Mouse (Mus musculus) embryo, embryonic 11 days (tissue): ENCODE data around the gene Meis2.

Experiments used
- DNase-seq: peaks from one replicate; pipeline ENCODE4 v3.0.0-alpha.2; 2015

The Meis2 gene

DNA sequence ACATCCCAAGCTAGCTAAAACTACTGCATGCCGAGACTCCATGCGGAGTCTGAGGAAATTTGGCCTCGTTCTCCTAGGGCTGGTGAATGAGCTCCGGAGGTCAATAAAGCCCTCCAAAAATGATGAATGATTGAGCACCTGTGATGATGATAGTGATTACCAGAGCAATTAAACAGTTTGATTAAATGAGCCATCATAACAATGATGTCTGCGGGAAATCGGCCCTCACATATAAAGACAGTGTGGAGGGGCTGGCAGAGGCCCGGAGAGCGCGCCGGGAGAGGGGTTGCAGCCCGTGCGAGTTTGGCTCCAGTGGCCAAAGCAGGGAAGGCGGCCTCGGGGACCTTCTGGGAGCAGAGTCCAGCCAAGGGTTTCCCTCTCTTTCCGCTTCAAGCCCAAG, 2.1 kb upstream of the Meis2 start:
- peak; percentile 73 for DNase-seq

DNA sequence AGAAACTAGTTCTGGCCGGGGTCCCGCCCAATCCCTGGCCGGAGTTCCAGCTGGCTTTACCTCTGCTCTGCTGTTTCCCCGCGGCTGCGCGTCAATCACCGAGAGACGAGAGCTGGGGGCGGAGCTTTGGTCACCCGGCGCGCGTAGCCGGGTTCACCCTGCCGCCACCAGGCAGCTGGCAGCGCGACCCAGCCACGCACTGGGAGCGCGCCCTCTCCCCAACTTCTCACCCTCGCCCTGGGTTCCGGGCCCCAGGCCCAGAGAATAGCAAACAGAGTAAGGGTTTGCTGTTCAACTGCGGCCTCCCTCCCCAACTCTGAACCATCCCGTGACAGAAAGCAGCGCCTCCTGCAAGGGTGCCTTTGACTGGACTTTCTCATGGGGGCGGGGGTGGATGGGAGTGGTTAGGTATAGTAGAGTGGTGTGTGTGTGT, 1.4 kb upstream of the Meis2 start:
- peak; percentile 95 for DNase-seq

DNA sequence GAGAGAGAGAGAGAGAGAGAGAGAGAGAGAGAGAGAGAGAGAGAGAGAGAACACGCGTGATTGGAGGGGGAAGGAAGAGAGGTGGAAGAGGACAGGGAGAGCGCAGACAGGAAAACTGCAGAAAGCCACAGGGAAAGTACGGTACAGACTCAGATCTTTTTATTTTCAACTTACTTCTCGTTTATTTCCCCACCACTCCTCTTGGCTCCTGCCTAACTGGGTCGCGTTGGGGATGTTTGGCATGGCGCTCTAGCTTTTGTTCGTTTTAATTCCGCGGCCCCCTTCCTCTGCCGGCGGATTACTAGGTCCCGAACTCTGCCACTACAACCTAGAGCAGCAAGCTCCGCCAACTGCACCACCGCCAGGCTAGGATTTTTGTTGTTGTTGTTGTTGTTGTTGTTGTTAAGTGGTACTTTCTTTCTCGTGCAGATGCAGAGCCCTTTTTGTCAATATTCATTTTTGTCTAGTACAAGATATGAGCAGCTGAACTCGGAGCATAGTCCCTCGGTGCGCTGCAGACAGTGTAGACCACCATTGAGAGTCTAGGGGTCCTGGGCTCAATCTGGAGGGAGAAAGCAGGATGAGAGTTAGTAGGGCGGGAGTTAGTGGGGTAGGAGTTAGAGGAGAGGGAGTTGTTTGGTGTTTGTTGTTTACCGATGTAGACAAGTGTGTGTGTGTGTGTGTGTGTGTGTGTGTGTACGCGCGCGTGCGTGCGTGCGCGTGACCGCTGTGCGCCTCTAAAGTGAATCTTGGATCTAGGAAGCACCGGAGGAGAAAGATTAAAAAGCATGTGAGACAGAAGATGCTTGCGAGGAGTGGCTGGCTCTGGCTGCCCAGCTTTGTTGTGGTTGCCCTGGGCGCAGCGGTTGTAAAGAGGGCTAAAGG, 660 bp upstream of the Meis2 start:
- DNase-seq = peak; percentile 70

DNA sequence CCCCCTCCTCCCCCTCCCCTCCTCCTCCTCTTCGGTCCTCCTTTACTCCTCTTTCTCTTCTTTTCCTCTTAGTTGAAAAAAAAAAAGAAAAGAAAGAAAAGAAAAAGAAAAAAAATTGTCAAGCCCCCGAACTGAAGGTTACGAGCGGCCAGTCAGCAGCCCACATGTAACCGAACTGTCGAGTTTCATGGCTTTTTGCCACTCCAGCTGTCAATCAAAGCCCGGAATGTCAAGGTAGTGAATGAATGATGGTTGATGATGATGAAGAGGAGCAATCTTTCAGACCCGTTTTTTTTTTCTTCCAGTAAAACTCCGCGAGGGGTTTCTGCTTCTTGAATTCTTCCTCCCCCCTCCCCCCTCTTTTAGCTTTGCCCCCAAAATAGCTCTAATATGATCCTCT, 582 bp downstream of the Meis2 start:
- DNase-seq = peak; percentile 78

DNA sequence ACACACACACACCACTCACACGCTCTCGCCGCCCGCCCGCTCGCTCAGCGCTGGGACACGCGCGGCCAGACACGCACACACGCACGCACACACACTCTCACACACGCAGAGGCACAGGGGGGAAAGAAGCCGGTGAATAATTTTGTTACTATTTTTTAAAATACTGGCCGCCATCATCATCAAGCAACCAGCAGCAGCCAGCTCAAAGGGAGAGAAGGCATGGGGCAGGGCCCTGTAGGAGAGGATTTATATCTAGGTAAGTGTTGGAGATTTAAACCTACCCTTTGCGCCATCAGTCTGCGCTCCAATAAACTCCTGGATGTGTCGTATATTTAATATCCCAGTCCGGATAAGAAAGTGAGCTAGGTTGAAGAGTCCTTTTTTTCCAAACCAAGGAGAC, 1.1 kb downstream of the Meis2 start:
- DNase-seq = peak; percentile 55

DNA sequence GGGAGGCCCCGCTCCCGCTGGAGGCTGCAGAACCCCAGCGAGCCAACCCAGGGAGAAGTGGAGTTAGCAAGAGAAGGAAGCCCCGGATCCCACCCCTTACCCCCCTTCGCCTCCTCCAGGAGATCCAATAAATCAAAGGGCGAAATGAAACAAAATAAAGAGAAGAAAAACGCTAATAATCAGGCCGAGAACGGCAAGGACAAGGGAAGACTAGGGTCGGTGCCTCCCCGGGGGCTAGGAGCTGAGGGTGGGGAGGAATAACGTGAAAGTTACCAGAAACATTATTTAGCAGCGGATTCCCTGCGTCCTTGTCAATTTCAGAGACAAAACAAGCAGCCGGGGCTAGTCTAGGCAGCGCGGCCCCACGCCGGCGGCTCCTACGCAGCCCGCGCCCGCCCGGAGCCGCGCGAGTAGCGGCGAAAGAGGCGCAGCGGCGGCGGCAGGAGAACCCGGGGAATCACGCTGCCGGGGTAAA, 1.8 kb downstream of the Meis2 start:
- DNase-seq = peak; percentile 79

DNA sequence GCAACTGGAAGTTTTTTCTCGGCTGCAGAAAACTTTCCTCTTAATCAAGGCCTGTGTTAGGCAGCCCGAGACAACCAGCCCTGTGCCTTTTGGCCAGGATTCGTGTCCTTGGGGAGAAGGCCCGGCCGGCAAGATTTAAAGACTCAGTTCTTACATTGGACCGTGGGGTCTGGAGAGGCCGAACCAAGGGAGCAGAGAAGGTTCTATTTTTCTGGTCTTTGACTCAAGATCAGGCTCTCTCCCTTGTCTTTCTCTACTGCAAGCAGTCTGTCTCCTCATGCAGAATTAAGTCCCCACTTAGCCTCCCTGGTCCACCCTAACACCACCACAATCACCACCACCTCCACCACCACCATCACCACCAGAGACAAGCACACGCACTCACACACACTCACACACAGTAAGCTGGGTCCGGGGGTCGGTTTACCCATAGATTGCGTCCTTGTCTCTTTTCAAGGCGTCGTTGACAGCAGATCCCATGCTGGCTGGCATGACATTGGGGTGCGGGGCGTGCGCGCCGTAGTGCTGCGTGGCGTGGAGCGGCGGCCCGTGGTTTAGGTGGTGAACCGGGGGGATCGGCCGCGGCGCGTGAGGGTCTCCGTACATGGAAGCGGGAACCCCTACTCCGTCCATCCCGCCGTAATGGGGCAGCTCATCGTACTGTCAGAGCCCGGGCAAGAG, 2.7 kb downstream of the Meis2 start:
- peak; percentile 63 for DNase-seq

DNA sequence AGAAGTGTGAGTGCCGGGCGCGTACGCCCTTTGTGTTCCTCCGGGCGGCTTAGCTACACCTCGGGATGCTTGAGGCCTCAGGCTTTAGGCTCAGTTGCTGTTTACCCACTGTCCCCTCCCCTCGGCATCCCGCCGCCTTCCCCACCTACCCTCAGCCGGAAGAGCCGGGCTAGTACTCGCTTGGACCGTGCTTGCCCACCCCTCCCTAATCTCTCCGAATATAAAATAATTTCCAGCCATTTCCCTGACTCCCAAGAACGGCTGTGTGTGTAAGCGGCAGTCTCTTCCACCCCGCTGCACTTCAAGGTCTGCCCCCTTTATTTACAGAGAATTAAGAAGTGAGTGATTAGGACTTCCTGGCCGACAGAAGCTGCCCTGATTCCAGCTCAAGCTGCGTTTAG, 3.4 kb downstream of the Meis2 start:
- peak; percentile 70 for DNase-seq

DNA sequence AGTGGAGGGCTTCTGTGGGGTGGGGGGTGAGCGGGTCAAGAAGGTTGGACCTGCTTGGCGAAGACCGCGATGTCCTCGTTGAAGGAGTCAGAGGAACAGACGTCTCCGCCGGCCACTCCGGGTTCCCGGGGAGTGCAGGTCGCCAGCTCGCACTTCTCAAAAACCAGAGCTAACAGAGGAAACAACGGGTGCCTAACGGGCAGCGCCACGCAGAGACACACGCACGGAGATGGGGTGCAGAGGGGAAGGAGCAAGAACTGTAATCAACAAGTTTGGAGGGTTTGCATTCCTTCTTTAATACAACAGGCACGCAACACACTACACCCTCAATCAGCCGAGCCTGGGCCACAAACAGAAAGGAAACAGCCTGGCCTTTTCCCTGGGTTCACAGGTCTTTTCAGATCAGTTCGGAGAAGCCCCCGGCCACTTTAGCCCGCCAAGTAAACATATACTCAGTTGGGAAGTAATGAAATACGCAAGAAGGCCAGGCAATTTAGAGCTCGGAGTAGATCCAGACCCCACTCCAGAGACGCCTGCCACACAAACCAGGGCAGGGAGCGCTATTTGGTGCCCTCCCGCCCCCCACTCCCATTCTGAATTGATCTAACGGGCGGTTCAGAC, 4.1 kb downstream of the Meis2 start:
- DNase-seq = peak; percentile 69

DNA sequence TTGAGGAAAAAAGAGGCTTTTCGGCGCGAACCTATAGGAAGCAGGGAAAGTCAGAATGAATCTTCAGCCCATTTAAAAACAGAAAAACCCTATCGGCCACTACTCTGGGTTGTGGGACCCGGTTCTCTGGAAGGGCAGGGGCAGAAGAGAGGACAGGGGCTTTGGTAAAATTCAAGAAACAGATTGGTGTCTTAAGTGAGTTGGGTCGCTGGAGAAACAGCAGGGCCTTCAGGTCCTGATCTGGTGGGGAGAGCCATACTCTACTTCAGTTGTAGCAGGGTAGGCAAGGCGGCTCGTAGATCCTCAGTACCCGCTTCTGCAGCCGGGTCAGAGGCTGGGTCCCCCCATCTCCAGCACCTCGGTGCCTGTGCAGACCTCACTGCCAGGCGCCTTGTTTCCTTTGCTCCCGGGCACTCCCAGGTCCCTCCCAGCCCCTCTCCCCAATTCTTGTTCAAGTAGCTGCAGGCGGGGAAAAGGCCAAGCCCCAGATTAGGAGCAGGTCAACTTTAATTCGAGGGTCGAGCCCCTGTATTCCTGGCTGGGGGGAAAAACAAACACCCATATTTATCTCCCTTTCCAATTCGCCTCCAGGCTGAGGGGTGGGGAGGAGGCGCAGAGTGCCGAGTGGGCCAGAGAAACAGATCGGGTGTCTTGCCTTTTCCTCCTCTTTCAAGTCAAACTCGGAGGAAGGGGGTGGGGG, 4.8 kb downstream of the Meis2 start:
- DNase-seq = peak; percentile 54

DNA sequence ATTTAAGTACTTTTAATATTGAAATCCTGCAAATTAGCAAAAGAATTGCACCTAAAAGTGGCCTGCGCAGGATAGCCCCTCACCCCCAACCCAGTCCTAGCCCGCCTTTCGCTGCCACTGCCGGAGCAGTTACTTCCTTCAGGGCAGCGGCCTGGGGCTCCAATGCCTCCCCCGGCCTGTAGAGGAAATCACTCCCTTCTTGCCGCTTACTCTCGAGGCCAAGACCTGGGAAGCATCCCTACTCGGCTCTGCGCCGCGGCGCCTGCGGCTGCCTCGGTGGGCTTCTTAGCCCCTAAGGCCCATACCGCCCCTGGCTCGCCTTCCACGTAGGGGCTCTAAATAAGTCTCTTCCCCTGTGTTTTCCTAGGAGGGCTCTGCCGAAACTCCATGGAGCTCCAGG, 5.4 kb downstream of the Meis2 start:
- DNase-seq = peak; percentile 77

DNA sequence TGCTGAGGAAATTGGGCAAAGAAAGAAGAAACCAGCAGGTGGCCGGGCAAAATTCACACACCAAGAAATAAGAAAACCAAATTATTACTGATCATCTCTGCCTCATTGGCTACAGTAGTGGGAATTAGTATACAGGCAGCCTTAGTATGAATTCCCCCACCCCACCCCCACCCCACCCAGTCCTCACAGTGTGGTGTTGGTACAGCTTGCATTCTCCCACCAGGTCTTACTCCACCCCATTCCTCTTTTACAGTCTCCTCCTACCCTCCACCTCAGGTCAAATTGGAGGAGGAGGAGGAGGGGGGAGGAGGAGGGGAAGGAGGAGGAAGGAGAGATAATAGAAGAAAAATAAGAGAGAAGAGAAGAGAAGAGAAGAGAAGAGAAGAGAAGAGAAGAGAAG, 6.0 kb downstream of the Meis2 start:
- DNase-seq = no peak

DNA sequence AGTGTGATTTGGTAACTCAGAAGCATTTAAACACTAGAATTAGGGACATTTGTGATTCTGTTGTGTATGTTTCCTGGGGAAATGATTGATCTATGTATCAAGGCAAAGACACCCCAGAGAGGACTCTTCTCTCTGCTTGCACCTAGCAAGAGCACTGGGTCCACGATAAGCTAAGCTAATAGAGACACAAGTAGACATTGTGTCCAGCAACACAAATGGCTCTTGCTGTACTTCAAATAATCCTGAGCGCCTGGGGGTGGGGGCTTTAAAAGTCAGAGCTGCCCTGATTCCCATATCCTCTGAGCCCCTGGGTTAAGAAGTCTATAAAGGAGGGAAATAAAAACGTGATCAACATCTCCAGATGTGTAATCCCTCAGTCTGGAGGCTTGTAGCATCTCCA, 6.6 kb downstream of the Meis2 start:
- DNase-seq = no peak

DNA sequence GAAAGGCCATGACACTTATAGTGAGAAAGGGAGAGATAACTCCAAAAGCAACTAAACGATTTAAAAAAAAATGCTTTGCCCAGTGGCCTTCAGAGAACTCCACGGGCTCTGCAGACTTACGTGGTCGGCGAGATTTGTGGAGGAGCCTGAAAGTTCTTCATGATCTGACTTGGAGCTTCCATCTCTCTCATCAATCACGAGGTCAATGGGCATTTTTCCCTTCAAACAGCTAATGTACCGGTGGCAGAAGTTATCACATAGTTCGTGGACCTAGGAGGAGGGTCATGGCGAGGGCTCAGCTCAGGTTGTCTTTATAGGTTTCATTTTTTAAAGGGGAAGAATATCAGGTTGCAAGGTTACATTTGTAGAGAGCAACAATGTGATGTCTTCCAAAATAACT, 7.1 kb downstream of the Meis2 start:
- no peak for DNase-seq

DNA sequence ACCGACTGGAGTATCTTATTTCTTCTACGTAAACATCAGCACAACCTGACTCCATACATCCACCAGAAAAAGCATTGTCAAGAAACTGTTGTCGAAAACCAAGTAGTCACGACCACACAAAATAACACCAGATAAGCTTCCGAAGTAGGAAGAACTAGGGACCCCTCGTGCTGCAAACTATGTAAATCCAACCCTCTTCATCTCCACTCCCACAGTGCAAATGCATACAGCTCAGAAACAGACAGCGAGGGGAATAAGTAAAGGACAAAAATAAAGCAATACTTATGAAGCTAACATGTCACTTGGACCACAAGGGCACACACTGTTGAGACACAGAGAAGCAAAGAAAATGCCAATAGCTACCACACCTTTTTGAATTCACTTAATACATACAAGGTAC, 8.8 kb downstream of the Meis2 start:
- DNase-seq = no peak

DNA sequence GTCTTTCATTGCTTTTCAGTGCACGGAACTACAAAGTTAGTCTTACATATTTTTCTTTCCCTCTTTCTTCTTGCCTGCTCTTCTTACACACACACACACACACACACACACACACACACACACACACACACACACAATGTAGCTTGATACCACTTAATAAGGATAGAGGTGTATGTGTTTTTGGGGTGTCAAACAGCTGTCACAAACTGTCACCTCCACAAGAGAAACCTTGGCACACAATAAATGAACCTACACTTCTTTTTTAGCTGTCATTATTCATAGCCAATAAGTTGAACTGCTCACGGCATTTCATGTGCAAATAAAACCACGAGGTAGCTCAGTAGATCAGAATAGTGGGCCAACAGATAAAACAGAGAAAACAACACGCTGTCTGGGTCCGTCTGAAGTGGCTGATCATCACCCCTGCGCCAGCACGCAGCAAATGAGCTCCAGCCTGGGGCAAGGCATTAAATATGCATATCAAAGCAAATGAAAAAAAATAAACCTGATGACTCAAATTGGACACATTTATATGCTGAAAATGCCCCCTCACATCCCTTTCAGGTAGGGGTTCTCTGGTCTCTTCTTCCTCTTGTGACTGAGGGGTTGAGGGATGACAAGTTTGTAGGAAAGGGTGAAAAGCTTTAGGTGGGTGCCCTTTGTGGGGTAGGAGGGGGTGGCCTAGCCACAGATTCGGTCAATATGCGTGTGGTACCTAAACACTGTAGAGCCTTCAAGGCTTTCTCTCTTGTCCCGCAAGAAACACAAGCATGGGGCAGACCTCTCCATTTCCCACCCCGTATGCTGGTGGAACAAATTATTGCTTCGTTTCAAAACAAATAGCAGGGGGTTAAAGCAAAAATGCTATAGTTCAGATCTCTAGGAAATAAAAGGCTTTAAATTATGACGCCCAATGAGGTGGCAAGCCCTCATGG, 9.7 kb downstream of the Meis2 start:
- no peak for DNase-seq

DNA sequence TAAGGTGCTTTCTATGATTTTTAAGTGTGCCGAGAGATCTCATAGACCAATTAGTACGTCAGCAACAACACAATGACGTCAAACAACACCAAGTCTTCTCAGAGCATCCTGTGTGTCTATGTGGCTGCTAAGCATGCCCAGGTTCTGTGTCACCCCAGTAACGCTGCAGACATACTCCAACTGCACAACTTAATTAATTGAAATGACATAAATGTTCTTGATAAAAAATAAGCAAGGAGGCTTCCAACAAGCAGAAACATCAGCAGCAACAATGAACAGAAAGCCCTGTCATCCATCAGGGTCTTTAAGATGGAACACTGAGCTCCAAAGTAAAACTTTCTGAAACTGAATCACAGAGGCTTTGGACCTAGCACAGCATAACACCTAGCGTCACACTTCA, 11.7 kb downstream of the Meis2 start:
- no peak for DNase-seq

DNA sequence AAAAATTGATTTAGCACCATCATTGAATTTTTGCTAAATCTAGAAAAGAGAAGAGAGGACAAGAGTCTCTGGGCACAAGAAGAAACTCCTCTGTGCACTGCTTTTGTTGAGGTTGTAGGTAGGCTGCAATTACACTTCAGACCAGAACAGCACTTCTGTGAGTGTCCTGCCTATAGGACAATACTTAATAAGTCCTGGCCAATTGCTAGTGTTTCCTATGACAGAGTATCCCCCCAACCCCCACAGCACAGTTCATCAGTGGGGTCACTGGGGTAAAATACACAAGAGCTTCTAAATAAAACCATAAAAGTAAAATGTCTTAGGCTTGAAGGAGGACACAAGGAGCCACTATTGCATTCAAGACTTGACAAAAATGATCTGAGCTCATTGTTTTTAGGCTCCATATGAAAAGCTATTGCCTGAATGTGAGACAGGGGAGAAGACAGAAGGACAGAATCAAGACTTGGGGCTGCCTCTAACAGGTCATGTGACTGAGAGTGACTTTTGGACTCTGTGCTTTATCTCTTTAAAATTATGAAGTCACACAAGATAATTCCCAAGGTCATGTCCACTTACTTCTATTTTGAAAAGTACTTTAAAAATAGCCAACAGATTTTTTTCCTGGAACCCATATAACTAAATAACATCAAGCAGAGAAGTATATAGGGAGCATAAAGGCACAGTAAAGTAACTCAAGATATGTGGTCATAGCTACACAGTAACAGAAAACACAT, 12.8 kb downstream of the Meis2 start:
- DNase-seq = no peak

DNA sequence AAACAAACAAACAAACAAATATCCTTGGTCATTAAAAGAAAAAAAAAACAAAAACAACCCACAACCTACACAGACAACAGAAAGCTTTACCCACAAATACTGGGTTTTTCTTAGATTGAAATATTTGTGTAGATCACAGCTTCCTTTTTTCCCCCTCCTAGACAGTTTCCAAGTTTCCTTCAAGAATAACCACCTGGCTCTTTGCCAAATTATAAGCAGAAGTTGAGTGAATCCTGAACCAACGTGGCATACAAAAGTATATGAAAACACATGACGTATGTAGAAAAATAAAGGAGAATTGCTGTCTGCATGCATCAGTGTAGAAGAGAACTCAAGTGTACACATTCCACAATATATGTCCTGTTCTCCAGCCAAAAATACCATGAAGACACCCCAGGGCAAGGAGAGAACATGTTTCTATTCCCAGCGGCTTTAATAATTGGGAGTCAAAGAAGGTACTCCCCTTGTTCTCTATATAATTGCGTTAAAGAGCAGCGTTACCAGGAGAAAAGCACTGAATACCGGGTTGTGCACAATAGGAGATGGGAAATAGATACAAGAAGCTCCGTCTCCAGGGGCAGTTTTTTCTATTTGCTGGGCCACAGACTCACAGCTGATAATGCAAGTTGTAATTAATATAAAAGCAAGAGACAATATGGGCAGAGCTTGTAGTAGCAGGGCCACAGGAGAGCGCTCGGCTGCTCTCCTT, 13.6 kb downstream of the Meis2 start:
- no peak for DNase-seq

DNA sequence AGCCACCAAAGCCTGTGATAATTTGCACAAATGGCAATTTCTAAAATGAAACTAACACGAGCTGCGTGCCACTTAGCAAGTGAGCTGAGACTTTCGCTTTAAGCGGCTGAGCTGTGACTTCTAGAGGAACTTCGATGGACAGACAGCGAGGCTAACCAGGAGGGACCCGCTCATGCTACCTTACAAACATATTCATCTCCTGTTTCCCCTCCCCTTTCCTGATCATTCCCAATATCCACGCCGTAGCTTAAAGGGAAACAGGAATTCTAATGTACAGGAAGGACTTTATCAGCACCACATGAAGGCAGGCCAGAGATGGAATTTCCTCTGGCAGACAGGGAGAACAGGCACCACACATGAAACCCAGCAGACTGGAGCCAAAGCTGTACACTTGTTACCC, 15.9 kb downstream of the Meis2 start:
- no peak for DNase-seq

DNA sequence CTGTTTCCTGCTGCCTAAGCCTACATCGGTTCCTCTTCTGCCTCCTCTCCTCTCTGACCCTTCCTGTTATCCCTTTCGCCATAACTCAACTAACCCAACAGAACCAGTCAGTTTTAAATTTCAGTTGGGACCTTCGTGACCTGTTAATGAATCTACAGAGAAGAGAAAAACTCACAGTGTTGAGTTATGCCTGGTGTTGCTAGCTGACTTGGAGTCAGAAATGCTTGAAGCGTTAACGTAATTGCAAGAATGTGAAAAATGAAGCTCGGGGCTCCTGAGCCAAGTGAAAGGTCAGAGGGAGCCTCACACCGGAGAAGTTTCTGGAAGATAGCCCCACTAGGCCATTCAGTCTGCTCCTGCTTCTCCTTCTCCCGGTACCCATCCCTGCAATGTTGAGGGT, 18.3 kb downstream of the Meis2 start:
- no peak for DNase-seq
